Mouse (Mus musculus) gastrocnemius, postnatal 25 days (tissue): ENCODE data around the gene Ccr5. TPM values are rescaled to one million over a fixed set of nuclear protein-coding genes. Genes with fewer than 3 reads are reported as not detected.

Experiments used
- DNase-seq: peaks from one replicate; pipeline ENCODE4 v3.0.0; 2022
- total RNA-seq, 2 experiments: library from RNA; stranded (reverse); gene quantifications; 1 replicate in 1 of 2; 2 replicates in 1 of 2; pipeline ENCODE4 v1.2.3; 2021

The Ccr5 gene
- total RNA-seq, 2 experiments from 2014 or later: 0.72 to 1.2 TPM

GRCm38 (mm10) chr9:124138055-124138775, 16.9 kb downstream of the Ccr5 start:
- DNase-seq: no peak

- no peak for DNase-seq
These were observed 22.3 kb downstream of the Ccr5 start for GRCm38 (mm10) chr9:124143678-124144077.

- no peak for DNase-seq
These were observed 25.0 kb downstream of the Ccr5 start for GRCm38 (mm10) chr9:124146307-124146706.

Other genes with a start within 250 kb of the Ccr5 start
- gene Ccr1, start 152.9 kb upstream of the Ccr5 start, total RNA-seq: under 1 TPM; 0.20 to 0.27 TPM
- gene Ccr1l1, start 143.1 kb upstream of the Ccr5 start, total RNA-seq: not detected
- gene Ccr3, start 99.6 kb upstream of the Ccr5 start, total RNA-seq: not detected
- gene Ccr2, start 19.6 kb upstream of the Ccr5 start, total RNA-seq: under 1 TPM; 0.38 to 0.88 TPM
- 10 to 100 TPM in 1 of 2 experiments, 1 to 10 TPM in 1; 9.5 to 10.4 TPM for gene 2010315B03Rik, start 191.2 kb downstream of the Ccr5 start, total RNA-seq